Mouse (Mus musculus): ENCODE data around the gene Snx29. TPM values are rescaled to one million over a fixed set of nuclear protein-coding genes. Genes with fewer than 3 reads are reported as not detected.

Gene Snx29
- total and polyA plus RNA-seq, 3 experiments, result 2.6 to 9.9 (median 8.9) TPM

- TF ChIP-seq POLR2A (IDR thresholded peaks at IDR 0.05; ENCODE audit: insufficient read depth, low read depth, low read length) (no peak), EP300 (IDR thresholded peaks at IDR 0.05; ENCODE audit: insufficient read depth, low read depth, low read length) (0 out of 2 replicates have a peak, but pooled peaks have one; percentile 72), CTCF (IDR thresholded peaks at IDR 0.05) (peak; percentile 85)
- Histone ChIP-seq H3K27me3 (ENCODE audit: control insufficient read depth, insufficient read depth, low read length) (no peaks in the 10 kb centered on the region), H3K27ac (no peak overlapping the region), H3K79me2 (replicated peaks; ENCODE audit: control insufficient read depth, insufficient read depth, low read length) (no peaks in the 10 kb centered on the region), H3K36me3 (ENCODE audit: control insufficient read depth, insufficient read depth, low read length) (no peaks in the 10 kb centered on the region), H3K4me1 (ENCODE audit: control insufficient read depth, insufficient read depth, low read length) (peaks cover 3% of the 10 kb centered on the region), H3K4me3 (no peak overlapping the region), H3K9ac (ENCODE audit: low read depth, low read length) (no peak overlapping the region)
- peak; percentile 60 to 77 for DNase-seq
- WGBS, result 52% methylated on average over 15 of the region's 15 CpGs
- intact Hi-C loops (cut with DNase I), result loop anchor here (1.0 to 10.0 kb wide), 4 partner anchors 135 to 734 kb away; no protein-coding TSS in a partner anchor
Observed at GRCm38 (mm10) chr16:11468533-11469179, 145.9 kb downstream of the Snx29 start.

DNA sequence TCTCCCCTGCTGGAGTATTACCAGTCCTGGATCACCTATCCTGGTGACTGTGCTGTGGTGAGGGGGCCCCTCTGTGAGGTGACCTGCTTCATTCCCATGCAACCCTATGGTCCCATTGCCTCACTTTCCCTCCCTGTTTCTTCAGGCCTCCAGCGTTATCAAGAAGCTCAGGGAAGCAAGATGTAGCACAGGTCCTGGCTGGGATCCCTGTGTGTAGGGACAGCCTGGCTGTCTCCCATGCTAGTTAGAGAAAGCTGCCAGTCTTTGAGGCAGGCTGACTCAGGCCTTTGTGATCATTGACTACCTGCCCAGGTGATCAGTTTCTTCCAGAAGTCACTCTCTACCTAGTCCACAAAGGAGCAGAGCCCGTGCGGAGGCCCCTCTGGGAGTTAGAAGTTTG lies 146.8 kb downstream of the Snx29 start:
- WGBS, result 86% methylated on average over 3 of the region's 3 CpGs
- intact Hi-C loops (cut with DNase I), result loop anchor here (5.0 to 10.0 kb wide), 3 partner anchors 225 to 733 kb away; no protein-coding TSS in a partner anchor
- no peak overlapping the region for H3K9ac ChIP-seq (ENCODE audit: low read depth, low read length)

GRCm38 (mm10) chr16:11471246-11471645 lies 148.5 kb downstream of the Snx29 start:
- Histone ChIP-seq H3K4me3 (no peak overlapping the region), H3K27ac (no peak overlapping the region), H3K36me3 (ENCODE audit: control insufficient read depth, insufficient read depth, low read length) (no peaks in the 10 kb centered on the region), H3K79me2 (replicated peaks; ENCODE audit: control insufficient read depth, insufficient read depth, low read length) (no peaks in the 10 kb centered on the region), H3K9ac (ENCODE audit: low read depth, low read length) (no peak overlapping the region), H3K4me1 (ENCODE audit: control insufficient read depth, insufficient read depth, low read length) (peaks cover 11% of the 10 kb centered on the region), H3K27me3 (ENCODE audit: control insufficient read depth, insufficient read depth, low read length) (no peaks in the 10 kb centered on the region)
- WGBS, result 98% methylated on average over 2 of the region's 2 CpGs
- intact Hi-C loops (cut with DNase I), result loop anchor here (5.0 kb wide), 1 partner anchor 201 kb away; no protein-coding TSS in a partner anchor
- TF ChIP-seq EP300 (IDR thresholded peaks at IDR 0.05; ENCODE audit: insufficient read depth, low read depth, low read length) (no peak), POLR2A (IDR thresholded peaks at IDR 0.05; ENCODE audit: insufficient read depth, low read depth, low read length) (no peak), CTCF (IDR thresholded peaks at IDR 0.05) (no peak)
- DNase-seq, result no peak

More for the DNA sequence above, 146.8 kb downstream of the Snx29 start:
- Histone ChIP-seq H3K4me3 (no peak overlapping the region), H3K36me3 (ENCODE audit: control insufficient read depth, insufficient read depth, low read length) (no peaks in the 10 kb centered on the region), H3K79me2 (replicated peaks; ENCODE audit: control insufficient read depth, insufficient read depth, low read length) (no peaks in the 10 kb centered on the region), H3K27me3 (ENCODE audit: control insufficient read depth, insufficient read depth, low read length) (no peaks in the 10 kb centered on the region), H3K4me1 (ENCODE audit: control insufficient read depth, insufficient read depth, low read length) (peaks cover 8% of the 10 kb centered on the region), H3K27ac (no peak overlapping the region)
- TF ChIP-seq POLR2A (IDR thresholded peaks at IDR 0.05; ENCODE audit: insufficient read depth, low read depth, low read length) (no peak), CTCF (IDR thresholded peaks at IDR 0.05) (no peak), EP300 (IDR thresholded peaks at IDR 0.05; ENCODE audit: insufficient read depth, low read depth, low read length) (no peak)
- no peak for DNase-seq

DNA sequence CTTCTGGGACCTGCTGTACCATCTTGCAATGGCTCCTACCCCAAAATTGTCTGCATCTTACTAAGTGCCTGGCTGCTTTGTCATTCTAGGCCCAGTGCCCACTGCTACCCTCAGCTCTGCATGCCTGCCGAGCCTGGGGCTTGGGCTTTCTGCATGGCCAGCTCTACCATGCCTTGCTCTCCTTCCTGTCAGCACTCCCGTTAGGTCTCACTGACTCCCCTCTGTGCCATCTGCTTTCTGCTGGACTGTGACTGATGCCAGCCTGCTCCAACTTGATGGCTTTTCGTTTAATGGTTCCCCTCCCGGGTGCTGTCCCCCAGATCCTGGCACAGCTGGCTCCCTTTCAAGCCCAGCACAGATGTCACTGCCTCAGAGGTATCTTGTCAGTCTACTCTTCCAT lies 150.1 kb downstream of the Snx29 start:
- H3K27me3 ChIP-seq (ENCODE audit: control insufficient read depth, insufficient read depth, low read length), result no peaks in the 10 kb centered on the region
- H3K4me1 ChIP-seq (ENCODE audit: control insufficient read depth, insufficient read depth, low read length), result peaks cover 11% of the 10 kb centered on the region
- H3K9ac ChIP-seq (ENCODE audit: low read depth, low read length), result no peak overlapping the region
- no peak for TF ChIP-seq POLR2A (IDR thresholded peaks at IDR 0.05; ENCODE audit: insufficient read depth, low read depth, low read length)
- no peak for TF ChIP-seq CTCF (IDR thresholded peaks at IDR 0.05)
- TF ChIP-seq EP300 (IDR thresholded peaks at IDR 0.05; ENCODE audit: insufficient read depth, low read depth, low read length), result no peak
- no peak overlapping the region for H3K27ac ChIP-seq
- intact Hi-C loops (cut with DNase I), result loop anchor here (5.0 kb wide), 1 partner anchor 199 kb away; no protein-coding TSS in a partner anchor
- H3K79me2 ChIP-seq (replicated peaks; ENCODE audit: control insufficient read depth, insufficient read depth, low read length), result no peaks in the 10 kb centered on the region
- WGBS, result 72% methylated on average over 4 of the region's 4 CpGs
- H3K4me3 ChIP-seq, result no peak overlapping the region
- H3K36me3 ChIP-seq (ENCODE audit: control insufficient read depth, insufficient read depth, low read length), result no peaks in the 10 kb centered on the region
- DNase-seq, result no peak

DNA sequence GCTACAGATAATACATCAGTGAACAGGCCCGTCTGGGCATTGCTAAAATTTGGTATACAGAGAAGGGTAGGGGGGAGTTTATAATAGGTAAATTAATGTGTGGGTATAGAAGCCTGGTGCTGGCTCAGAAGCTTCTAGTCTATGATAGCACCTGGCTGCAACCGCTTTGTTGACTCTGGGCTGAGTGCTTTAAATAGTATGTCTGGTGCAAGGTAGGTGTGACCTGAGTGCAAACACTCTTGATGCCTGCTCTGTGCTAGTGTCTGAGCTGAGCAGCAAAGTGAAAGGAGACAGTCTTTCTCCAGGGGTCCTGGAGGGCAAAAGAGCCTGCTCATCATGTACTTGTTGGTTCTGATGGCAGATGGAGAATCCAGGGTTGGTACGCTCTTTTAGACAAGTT lies 150.8 kb downstream of the Snx29 start:
- intact Hi-C loops (cut with DNase I), result loop anchor here (5.0 kb wide), 1 partner anchor 199 kb away; no protein-coding TSS in a partner anchor
- Histone ChIP-seq H3K79me2 (replicated peaks; ENCODE audit: control insufficient read depth, insufficient read depth, low read length) (no peaks in the 10 kb centered on the region), H3K27ac (no peak overlapping the region; the same call in 1 of the 2 replicates)

More for the DNA sequence above, 150.8 kb downstream of the Snx29 start:
- Histone ChIP-seq H3K27me3 (ENCODE audit: control insufficient read depth, insufficient read depth, low read length) (no peaks in the 10 kb centered on the region), H3K9ac (ENCODE audit: low read depth, low read length) (no peak overlapping the region), H3K4me3 (no peak overlapping the region), H3K36me3 (ENCODE audit: control insufficient read depth, insufficient read depth, low read length) (no peaks in the 10 kb centered on the region), H3K4me1 (ENCODE audit: control insufficient read depth, insufficient read depth, low read length) (peaks cover 11% of the 10 kb centered on the region)
- 76% methylated on average over 3 of the region's 3 CpGs for WGBS
- no peak for TF ChIP-seq POLR2A (IDR thresholded peaks at IDR 0.05; ENCODE audit: insufficient read depth, low read depth, low read length)
- no peak for TF ChIP-seq EP300 (IDR thresholded peaks at IDR 0.05; ENCODE audit: insufficient read depth, low read depth, low read length)
- no peak for TF ChIP-seq CTCF (IDR thresholded peaks at IDR 0.05)
- no peak for DNase-seq

Data from heart, adult 2 months (tissue).